Mouse (Mus musculus) hindbrain, embryonic 12.5 days (tissue): ENCODE data around the gene Babam2. TPM values are rescaled to one million over a fixed set of nuclear protein-coding genes. Genes with fewer than 3 reads are reported as not detected.
A peak's percentile ranks its signal among the peaks of the same experiment; 100 is the strongest.

Source experiments
- ATAC-seq: fragments of 200-750 bp; cut with Nextera tagmentation; 2 replicates; pipeline ENCODE4 v1.8.0; 2017; ENCODE audit warnings: moderate TSS enrichment; ENCODE audit not compliant: low FRiP score
- H3K27ac ChIP-seq: fragments of 300-500 bp; sonication (generic); 2 replicates; pipeline ENCODE4 v1.5.1; 2016; ENCODE audit warnings: mild to moderate bottlenecking
- H3K27me3 ChIP-seq: fragments of 300-500 bp; sonication (generic); 2 replicates; pipeline ENCODE4 v1.6.1; 2016; ENCODE audit warnings: mild to moderate bottlenecking
- H3K36me3 ChIP-seq: fragments of 300-500 bp; sonication (generic); 2 replicates; pipeline ENCODE4 v1.6.1; 2016; ENCODE audit warnings: mild to moderate bottlenecking
- H3K4me1 ChIP-seq: fragments of 300-500 bp; sonication (generic); 2 replicates; pipeline ENCODE4 v1.6.1; 2016
- H3K4me2 ChIP-seq: fragments of 300-500 bp; sonication (generic); replicated peaks from 2 replicates; pipeline ENCODE4 v1.6.1; 2016; ENCODE audit warnings: mild to moderate bottlenecking
- H3K4me3 ChIP-seq: fragments of 300-500 bp; sonication (generic); 2 replicates; pipeline ENCODE4 v1.5.1; 2016; ENCODE audit warnings: mild to moderate bottlenecking
- H3K9ac ChIP-seq: fragments of 300-500 bp; sonication (generic); 2 replicates; pipeline ENCODE4 v1.6.1; 2016; ENCODE audit warnings: mild to moderate bottlenecking, moderate library complexity
- H3K9me3 ChIP-seq: fragments of 300-500 bp; sonication (generic); replicated peaks from 2 replicates; pipeline ENCODE4 v1.6.1; 2016; ENCODE audit warnings: mild to moderate bottlenecking
- WGBS: fragments of 180-500 bp; shearing (Covaris S2); methylation state at CpG from one replicate; pipeline ENCODE4 v1.1.7; 2016; 5-methylcytosine and 5-hydroxymethylcytosine counted together
- polyA plus RNA-seq: library from polyadenylated mRNA; unstranded; fragments of >200 nt; fragmentation: Nextera tagmentation; extraction: Ambion mirVana; gene quantifications from 2 replicates; pipeline ENCODE4 v1.2.1, GENCODE M21; 2016

Gene Babam2
- polyA plus RNA-seq, 1 experiment from 2014 or later, result 45.2 TPM

DNA sequence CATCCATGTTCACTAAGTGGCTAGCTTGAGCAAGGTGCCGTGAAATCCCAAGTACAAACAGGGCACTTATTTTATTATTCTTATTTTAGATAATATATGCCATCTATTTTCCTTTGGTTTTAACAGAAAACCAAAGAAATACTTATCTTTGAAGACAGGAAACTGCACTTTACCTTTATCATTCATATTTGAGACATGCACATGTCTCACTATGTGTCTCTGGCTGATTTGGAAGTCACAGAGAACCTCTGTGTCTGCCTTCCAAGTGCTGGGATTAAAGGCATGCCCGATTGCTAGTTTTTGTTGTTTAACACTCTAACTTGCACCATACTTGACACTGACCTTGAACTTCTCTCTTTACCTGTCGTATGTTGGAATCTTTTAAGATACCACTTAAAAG lies 9.5 kb upstream of the Babam2 start:
- ATAC-seq, result no peak
- H3K27me3 ChIP-seq, result no peaks in the 10 kb centered on the region
- H3K4me2 ChIP-seq, result no peak overlapping the region
- no peak overlapping the region for H3K27ac ChIP-seq
- no peaks in the 10 kb centered on the region for H3K4me1 ChIP-seq
- H3K4me3 ChIP-seq, result no peak overlapping the region
- no peaks in the 10 kb centered on the region for H3K9me3 ChIP-seq
- 93% methylated on average over 3 of the region's 3 CpGs for WGBS
- H3K36me3 ChIP-seq, result no peaks in the 10 kb centered on the region
- H3K9ac ChIP-seq, result no peak overlapping the region

DNA sequence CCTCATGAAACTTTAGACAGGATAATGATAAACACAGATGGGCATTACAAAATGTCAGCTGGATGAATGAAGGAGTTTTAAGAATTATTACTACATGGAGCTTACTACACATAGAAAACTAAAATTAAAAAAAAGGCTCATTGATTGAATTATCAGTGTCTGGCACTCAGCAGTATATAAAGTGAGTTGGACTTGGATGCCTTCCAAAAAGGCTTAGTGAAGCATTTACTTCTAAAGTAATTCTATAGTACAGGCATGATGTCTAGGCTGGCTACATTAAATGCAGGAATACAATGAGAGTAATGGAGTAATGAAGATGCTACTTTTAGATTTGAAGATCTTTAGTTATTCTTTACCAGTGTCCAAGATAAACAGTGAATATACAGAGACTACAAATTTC lies 4.3 kb upstream of the Babam2 start:
- no peaks in the 10 kb centered on the region for H3K36me3 ChIP-seq
- no peaks in the 10 kb centered on the region for H3K27me3 ChIP-seq
- no peak overlapping the region for H3K4me3 ChIP-seq
- no peak overlapping the region for H3K9ac ChIP-seq
- H3K4me1 ChIP-seq, result peaks cover 5% of the 10 kb centered on the region; the same call in 1 of the 2 replicates
- ATAC-seq, result no peak
- H3K9me3 ChIP-seq, result no peaks in the 10 kb centered on the region
- H3K4me2 ChIP-seq, result no peak overlapping the region
- no peak overlapping the region for H3K27ac ChIP-seq

DNA sequence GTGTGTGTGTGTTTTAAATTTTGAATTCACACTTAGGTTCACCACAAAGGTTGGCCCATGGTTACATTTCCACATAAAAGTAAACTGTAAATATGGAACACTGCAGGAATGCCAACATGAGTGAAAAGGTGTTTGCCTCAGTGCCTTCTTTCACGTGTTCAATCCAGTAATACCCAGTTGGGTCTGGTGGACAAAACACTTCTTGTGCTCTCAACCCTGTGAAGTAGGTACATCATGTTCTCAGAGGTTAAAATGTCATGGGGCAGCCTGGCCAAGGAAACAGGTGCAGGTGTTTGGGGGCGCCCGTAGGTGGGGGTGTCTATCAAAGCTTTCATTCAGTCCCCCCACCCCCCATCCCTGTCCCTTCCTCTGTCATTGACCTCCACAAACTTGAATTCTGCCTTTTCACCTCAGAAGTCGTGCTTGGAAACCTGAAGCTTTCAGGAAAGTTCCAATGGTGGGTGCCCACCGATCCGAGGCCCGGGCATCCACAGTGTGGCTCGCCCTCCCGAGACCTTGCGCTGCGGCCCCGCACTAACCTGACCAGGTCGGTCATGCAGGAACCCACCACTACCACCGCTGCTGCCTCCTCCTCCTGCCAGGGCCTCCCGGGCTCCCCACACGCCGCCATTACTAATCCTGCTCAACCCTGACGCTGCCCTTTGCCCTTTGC lies 377 bp upstream of the Babam2 start, which contains the start of gene Rbks:
TSS of gene Rbks (minus strand) at position 657 of the 673 bp plus-strand sequence.
- ATAC-seq, result peak; percentile 71
- no peaks in the 10 kb centered on the region for H3K36me3 ChIP-seq
- no peaks in the 10 kb centered on the region for H3K9me3 ChIP-seq
- peak within 1 kb of the TSS; percentile 87 for H3K27ac ChIP-seq
- 6% methylated on average over 18 of the region's 18 CpGs for WGBS
- H3K4me1 ChIP-seq, result peaks cover 5% of the 10 kb centered on the region; the same call in 1 of the 2 replicates
- H3K4me3 ChIP-seq, result peak within 1 kb of the TSS; percentile 80
- peak within 1 kb of the TSS; percentile 81 for H3K9ac ChIP-seq
- H3K27me3 ChIP-seq, result no peaks in the 10 kb centered on the region
- H3K4me2 ChIP-seq, result peak within 1 kb of the TSS; percentile 82

DNA sequence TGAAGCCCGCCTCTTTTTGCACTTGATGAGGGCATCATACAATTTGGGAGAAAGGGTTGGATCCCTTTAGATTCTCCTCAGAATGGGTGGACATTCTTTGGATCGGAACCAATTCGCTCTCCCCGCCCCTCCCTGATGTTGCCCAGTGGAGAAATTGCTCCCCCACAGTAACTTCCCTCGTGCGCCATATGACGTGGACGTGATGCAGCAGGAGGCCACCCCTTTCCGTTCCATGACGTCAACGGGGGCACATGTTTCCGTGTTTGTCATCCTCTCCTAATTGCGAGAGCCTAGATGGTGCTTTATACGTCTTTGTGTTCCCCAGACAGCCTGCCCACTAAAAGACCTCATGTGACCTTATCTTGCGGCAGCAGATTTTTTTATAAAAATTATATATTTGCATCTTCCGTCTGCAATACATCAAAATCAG lies 828 bp downstream of the Babam2 start:
- peak overlapping the region; percentile 81 for H3K9ac ChIP-seq
- no peaks in the 10 kb centered on the region for H3K36me3 ChIP-seq
- H3K27ac ChIP-seq, result peak overlapping the region; percentile 87
- H3K9me3 ChIP-seq, result no peaks in the 10 kb centered on the region
- WGBS, result 6% methylated on average over 16 of the region's 16 CpGs
- H3K27me3 ChIP-seq, result no peaks in the 10 kb centered on the region
- peak overlapping the region; percentile 82 for H3K4me2 ChIP-seq
- peak; percentile 81 for ATAC-seq
- peaks cover 5% of the 10 kb centered on the region; the same call in 1 of the 2 replicates for H3K4me1 ChIP-seq
- peak overlapping the region; percentile 80 for H3K4me3 ChIP-seq

DNA sequence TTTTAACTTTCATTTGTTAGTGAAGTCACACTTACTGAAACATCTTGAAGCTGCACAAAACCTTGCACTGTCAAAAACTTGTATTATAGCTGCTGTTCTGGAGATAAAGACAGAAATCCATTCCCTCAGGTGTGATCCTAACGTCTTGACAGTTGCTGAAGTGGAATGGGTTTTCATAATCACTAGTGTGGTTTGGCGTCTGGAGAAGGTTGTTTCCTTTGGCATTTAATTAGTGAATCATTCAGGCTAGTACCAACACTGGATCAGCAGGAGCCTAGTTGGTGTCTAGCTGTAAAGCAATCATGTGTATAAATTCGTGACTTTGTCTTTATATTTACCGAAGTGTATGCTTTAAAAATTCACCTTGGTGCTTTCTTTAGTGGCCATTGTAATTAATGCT lies 1.4 kb downstream of the Babam2 start:
- WGBS, result 54% methylated on average over 4 of the region's 4 CpGs
- no peak overlapping the region for H3K27ac ChIP-seq
- 0 out of 2 replicates have a peak, but pooled peaks cover 4% of the 10 kb centered on the region for H3K36me3 ChIP-seq
- H3K9ac ChIP-seq, result no peak overlapping the region
- H3K9me3 ChIP-seq, result no peaks in the 10 kb centered on the region
- ATAC-seq, result no peak
- H3K4me1 ChIP-seq, result peaks cover 5% of the 10 kb centered on the region; the same call in 1 of the 2 replicates
- no peaks in the 10 kb centered on the region for H3K27me3 ChIP-seq
- no peak overlapping the region for H3K4me3 ChIP-seq
- H3K4me2 ChIP-seq, result no peak overlapping the region

DNA sequence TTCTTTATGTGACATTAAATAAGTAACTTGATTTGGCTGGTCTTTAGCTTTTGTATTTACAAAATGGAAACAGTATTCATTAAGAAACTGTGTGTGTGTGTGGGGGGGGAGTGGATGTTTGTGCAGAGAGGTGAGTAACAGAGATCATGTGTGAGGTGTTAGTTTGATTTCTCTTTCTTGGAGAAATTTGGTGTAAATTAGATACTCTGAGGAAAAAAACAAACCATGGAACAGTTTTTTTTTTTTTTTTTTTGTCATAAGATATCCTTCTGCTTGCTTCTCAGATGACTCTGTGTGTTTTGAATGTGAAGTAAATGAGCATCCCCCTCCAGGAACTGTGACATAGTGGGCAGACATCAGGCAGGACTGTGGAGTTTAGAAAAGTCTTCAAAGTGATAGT lies 1.9 kb downstream of the Babam2 start:
- H3K4me2 ChIP-seq, result no peak overlapping the region
- no peak overlapping the region for H3K27ac ChIP-seq
- H3K4me1 ChIP-seq, result peaks cover 5% of the 10 kb centered on the region; the same call in 1 of the 2 replicates
- 0 out of 2 replicates have a peak, but pooled peaks cover 5% of the 10 kb centered on the region for H3K36me3 ChIP-seq
- no peak for ATAC-seq
- H3K9ac ChIP-seq, result no peak overlapping the region
- H3K27me3 ChIP-seq, result no peaks in the 10 kb centered on the region
- no peak overlapping the region for H3K4me3 ChIP-seq
- no peaks in the 10 kb centered on the region for H3K9me3 ChIP-seq

DNA sequence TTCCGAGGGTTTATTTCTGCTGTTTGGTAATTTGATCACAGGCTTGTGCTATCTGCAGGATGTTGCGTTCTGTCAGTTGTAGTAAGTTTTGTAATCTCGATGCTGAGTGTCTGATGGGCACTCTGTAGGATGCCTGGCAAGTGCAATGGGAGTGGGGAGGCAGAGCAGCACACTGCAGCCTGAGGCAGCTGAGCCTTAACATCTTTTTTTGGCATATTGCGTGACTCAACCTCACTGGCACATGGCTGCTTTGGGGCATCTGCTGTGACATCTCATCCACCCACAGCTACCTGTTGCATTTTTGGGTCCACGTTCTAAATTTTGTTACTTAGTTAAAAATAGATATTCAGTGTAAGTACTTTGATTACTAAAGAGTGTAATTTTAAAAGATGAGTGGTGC lies 7.5 kb downstream of the Babam2 start:
- Histone ChIP-seq H3K27ac (no peak overlapping the region), H3K9me3 (no peaks in the 10 kb centered on the region), H3K36me3 (0 out of 2 replicates have a peak, but pooled peaks cover 5% of the 10 kb centered on the region), H3K27me3 (no peaks in the 10 kb centered on the region), H3K9ac (no peak overlapping the region), H3K4me3 (no peak overlapping the region), H3K4me1 (no peaks in the 10 kb centered on the region), H3K4me2 (no peak overlapping the region)
- WGBS, result 91% methylated on average over 5 of the region's 5 CpGs
- no peak for ATAC-seq

DNA sequence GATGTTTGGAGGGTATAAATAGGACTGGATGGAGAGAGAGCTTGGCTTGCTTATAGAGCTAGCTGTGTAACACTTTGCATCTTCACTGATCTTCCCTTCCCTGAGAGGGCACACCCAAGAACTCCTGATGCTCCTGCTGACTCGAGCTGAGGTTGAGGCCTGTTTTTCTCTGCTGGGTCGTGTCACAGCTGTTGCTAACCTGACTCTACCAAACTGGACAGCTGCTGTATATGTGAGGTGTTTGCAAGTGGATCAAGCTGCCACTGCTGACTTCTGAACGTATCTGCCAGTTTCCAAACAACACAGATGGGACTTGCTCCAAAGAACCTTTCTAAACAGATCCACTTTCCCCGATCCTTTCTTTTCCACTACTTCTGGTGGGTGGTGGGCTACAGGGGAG lies 9.3 kb downstream of the Babam2 start:
- no peak for ATAC-seq
- Histone ChIP-seq H3K4me3 (no peak overlapping the region), H3K27me3 (no peaks in the 10 kb centered on the region), H3K4me1 (no peaks in the 10 kb centered on the region), H3K4me2 (no peak overlapping the region), H3K27ac (no peak overlapping the region), H3K9me3 (no peaks in the 10 kb centered on the region), H3K36me3 (0 out of 2 replicates have a peak, but pooled peaks cover 5% of the 10 kb centered on the region), H3K9ac (no peak overlapping the region)
- 82% methylated on average over 4 of the region's 4 CpGs for WGBS

DNA sequence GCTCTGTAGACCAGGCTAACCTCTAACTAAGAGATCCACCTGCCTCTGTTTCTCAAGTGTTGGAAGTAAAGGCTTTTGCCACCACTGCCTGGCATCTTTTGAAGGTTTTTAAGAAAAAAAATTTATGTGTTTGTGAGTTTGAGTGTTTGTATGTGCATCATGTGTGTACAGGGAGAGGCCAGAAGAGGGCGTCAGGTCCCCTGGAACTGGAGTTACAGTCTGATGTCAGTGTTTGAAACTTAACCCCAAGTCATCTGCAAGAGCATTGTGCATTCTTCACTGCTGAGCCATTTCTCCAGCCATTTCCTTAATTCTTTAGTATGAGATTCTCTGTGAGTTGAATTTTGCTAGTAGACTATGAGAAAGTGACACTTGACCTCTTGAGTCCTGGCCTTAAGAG lies 11.9 kb downstream of the Babam2 start:
- Histone ChIP-seq H3K4me2 (no peak overlapping the region), H3K27me3 (no peaks in the 10 kb centered on the region), H3K27ac (no peak overlapping the region), H3K9ac (no peak overlapping the region), H3K4me3 (no peak overlapping the region), H3K4me1 (no peaks in the 10 kb centered on the region), H3K36me3 (no peaks in the 10 kb centered on the region), H3K9me3 (no peaks in the 10 kb centered on the region)
- ATAC-seq, result no peak
- 59% methylated on average over 1 of the region's 1 CpGs for WGBS

DNA sequence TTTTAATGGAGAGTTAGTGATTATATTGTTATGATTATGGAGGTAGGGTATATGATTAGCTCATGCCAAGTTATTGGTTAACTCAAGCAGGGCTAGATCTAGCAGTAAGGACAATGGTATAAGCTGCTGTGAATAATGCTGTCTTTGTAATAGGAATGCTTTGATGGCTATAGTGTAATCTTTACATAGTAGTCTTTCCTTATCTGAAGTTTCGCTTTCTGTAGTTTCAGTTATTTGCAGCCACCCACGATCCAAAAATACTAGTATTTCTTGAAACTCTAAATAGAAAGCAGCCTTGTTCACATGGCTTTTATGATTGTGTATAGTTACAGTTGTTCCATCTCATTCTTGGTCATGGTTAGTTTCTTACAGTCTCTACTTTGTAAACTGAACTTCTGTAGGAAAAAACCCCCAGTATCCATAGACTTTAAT lies 15.8 kb downstream of the Babam2 start:
- Histone ChIP-seq H3K36me3 (no peaks in the 10 kb centered on the region), H3K4me1 (no peaks in the 10 kb centered on the region), H3K9me3 (no peaks in the 10 kb centered on the region), H3K4me3 (no peak overlapping the region), H3K27me3 (no peaks in the 10 kb centered on the region), H3K9ac (no peak overlapping the region), H3K4me2 (no peak overlapping the region), H3K27ac (no peak overlapping the region)
- WGBS, result 85% methylated on average over 2 of the region's 2 CpGs
- no peak for ATAC-seq

DNA sequence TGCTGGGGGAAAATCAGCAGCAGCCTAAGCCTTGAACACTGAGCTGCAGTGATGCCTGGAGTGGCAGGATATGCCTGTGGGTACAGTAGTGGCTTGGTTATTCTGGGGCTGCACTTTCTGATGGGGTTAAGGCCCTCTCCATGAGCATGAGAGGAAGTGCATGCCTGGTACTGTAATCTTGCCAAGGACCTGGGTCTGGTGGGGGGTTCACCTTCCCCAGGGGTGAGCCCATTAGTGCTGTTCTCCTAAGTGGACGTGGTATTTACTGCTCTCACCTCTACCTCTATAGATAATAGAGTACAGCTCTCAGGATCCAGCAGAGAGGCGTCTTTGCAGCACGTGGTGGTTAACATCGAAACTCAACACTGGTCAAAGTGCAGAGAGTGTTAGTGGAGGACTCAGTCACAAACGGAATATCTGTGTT lies 16.4 kb downstream of the Babam2 start:
- Histone ChIP-seq H3K4me3 (no peak overlapping the region), H3K9me3 (no peaks in the 10 kb centered on the region), H3K36me3 (no peaks in the 10 kb centered on the region), H3K27me3 (no peaks in the 10 kb centered on the region), H3K4me1 (no peaks in the 10 kb centered on the region), H3K27ac (no peak overlapping the region), H3K9ac (no peak overlapping the region), H3K4me2 (no peak overlapping the region)
- no peak for ATAC-seq
- WGBS, result 78% methylated on average over 5 of the region's 5 CpGs

DNA sequence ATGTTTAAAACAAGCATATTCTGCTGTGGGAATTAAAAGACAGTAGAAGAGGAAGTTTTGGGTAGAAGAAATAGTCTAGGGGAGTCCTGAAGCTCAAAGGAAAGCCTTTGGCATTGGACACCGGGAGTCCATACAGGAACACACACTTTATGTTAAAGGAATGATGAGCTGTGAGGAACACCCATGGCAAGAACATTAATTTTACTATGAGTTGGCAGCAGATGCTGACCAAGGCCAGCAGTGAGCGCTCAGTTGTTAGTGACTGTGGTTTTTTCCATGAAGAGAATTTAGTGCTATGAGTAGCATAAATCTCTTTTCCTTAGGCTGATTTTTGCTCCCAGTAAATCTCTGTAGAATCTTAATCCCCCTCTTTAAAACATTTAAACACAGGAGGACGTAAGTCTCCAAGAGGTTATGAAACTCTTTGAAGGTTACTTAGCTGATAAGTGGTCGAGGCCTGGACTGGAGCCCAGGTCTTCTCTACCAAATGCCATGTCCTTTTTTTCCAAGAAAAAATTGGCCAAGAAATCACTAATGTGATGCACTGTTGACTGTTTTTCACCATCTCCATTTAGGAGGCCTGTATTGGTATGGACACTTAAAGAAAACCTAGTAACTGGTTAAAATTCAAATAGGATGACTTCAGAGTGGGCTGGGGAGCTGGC lies 18.1 kb downstream of the Babam2 start:
- Histone ChIP-seq H3K36me3 (no peaks in the 10 kb centered on the region), H3K4me1 (no peaks in the 10 kb centered on the region), H3K27me3 (no peaks in the 10 kb centered on the region), H3K9me3 (no peaks in the 10 kb centered on the region), H3K4me3 (no peak overlapping the region), H3K27ac (no peak overlapping the region), H3K4me2 (no peak overlapping the region), H3K9ac (no peak overlapping the region)
- no peak for ATAC-seq
- WGBS, result 93% methylated on average over 4 of the region's 4 CpGs

DNA sequence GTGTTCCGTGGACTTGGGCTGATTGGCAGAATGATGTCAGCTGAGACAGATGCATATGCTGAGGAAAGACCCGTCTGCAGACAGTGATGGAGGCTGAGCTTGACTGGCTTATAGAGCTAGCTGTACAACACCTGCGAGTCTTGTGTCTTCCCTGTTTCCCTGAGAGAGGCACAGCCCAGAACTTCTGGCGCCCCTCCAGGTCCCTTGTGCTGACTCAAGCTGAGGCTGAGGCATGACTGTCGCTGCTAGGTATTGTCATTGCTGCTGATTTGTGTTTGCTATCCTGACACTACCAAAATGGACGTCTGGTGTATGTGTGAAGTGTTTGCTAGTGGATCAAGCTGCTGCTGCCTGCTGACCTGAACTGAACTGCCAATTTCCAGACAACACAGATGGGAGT lies 27.0 kb downstream of the Babam2 start:
- no peak overlapping the region for H3K4me3 ChIP-seq
- no peaks in the 10 kb centered on the region for H3K36me3 ChIP-seq
- H3K4me1 ChIP-seq, result no peaks in the 10 kb centered on the region
- WGBS, result 77% methylated on average over 6 of the region's 6 CpGs
- H3K27me3 ChIP-seq, result no peaks in the 10 kb centered on the region
- H3K4me2 ChIP-seq, result no peak overlapping the region
- no peak overlapping the region for H3K27ac ChIP-seq
- H3K9ac ChIP-seq, result no peak overlapping the region
- no peaks in the 10 kb centered on the region for H3K9me3 ChIP-seq
- no peak for ATAC-seq
